Mouse (Mus musculus): ENCODE results near the gene Agxt2.

Agxt2 gene

GRCm38 (mm10) chr15:10426124-10426523, 67.8 kb downstream of the Agxt2 start:
- no peak for DNase-seq (ENCODE audit: low read depth in 1 of 2, low spot score in 2 of 2)

GRCm38 (mm10) chr15:10426545-10427266, 68.4 kb downstream of the Agxt2 start:
- DNase-seq (ENCODE audit: low read depth in 1 of 2, low spot score in 2 of 2), result no peak

- DNase-seq (ENCODE audit: low read depth in 1 of 2, low spot score in 2 of 2), result no peak
These were observed 78.6 kb downstream of the Agxt2 start for GRCm38 (mm10) chr15:10436893-10437292.

GRCm38 (mm10) chr15:10439963-10440362, 81.6 kb downstream of the Agxt2 start:
- no peak for DNase-seq (ENCODE audit: low read depth in 1 of 2, low spot score in 2 of 2)

GRCm38 (mm10) chr15:10441493-10441892, 83.2 kb downstream of the Agxt2 start:
- no peak for DNase-seq (ENCODE audit: low read depth in 1 of 2, low spot score in 2 of 2)

- DNase-seq (ENCODE audit: low read depth in 1 of 2, low spot score in 2 of 2), result no peak
These were observed 83.9 kb downstream of the Agxt2 start for GRCm38 (mm10) chr15:10442275-10442674.

- no peak for DNase-seq (ENCODE audit: low read depth in 1 of 2, low spot score in 2 of 2)
These were observed 88.8 kb downstream of the Agxt2 start for GRCm38 (mm10) chr15:10447102-10447501.

All from monocyte, adult 2 months (primary cell).